Mouse (Mus musculus) ES-Bruce4 (cell line): ENCODE data around the gene Mboat2.

Source experiments
- CTCF ChIP-seq: IDR thresholded peaks from one replicate; pipeline ENCODE4 v1.8.1; 2011; ENCODE audit warnings: low read depth, low read length
- EP300 ChIP-seq: IDR thresholded peaks from 2 replicates; pipeline ENCODE4 v1.6.1; 2011; ENCODE audit warnings: low read depth, low read length; ENCODE audit not compliant: insufficient read depth
- POLR2A ChIP-seq: IDR thresholded peaks from one replicate; pipeline ENCODE4 v1.8.1; 2011; ENCODE audit warnings: low read length; ENCODE audit not compliant: insufficient read depth

GRCm38 (mm10) chr12:25005350-25005749 lies 174.7 kb downstream of the Mboat2 start:
- TF ChIP-seq CTCF (no peak), EP300 (no peak), POLR2A (no peak)
